Mouse (Mus musculus): ENCODE measurements around the gene Tubg1. TPM values are rescaled to one million over a fixed set of nuclear protein-coding genes. Genes with fewer than 3 reads are reported as not detected.
A peak's percentile ranks its signal among the peaks of the same experiment; 100 is the strongest.

Gene Tubg1
- polyA plus RNA-seq, 1 experiment from 2014 or later: 93.5 TPM

DNA sequence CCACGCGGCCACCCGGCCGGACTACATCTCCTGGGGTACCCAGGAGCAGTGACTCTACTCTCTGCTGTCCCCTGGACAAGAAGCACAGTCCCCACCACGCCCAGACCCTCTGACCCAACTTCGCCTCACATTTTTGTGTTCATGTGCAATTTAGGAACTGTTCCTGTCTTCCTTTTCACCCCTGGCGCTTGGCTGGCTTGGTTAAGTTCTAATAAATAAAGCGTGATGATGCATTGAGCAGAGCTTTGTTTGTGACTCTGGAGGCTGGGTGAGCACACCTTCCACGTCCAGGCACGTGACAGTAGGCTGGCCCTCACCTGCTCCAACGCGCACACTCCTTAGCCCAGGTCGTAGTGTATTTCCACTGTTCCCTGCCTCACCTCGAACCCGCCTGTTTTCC lies 41.8 kb downstream of the Tubg1 start:
- 86% methylated on average over 15 of the region's 15 CpGs for WGBS

DNA sequence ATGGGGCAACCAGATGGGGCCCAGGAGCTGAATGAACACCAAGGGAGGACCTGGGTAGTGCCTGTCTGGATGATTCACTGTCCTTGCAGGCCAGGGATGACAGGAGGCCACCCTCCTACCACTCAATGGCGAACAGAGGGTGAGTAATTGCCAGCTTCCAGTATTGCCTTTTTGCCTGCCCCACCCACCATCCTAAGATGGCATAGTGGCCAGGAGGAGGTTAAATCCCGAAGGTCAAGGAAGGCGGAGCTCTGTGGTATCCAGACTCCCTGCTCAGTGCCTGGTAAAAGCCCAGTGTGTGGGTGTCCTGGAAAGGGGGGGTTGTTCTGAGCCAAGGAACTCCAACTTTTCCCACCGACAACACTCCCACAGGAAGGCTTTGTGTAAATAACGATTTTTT lies 42.6 kb downstream of the Tubg1 start:
- Histone ChIP-seq H3K27me3 (replicated peaks) (peaks cover 69% of the 10 kb centered on the region), H3K9ac (0 out of 2 replicates have a peak overlapping the region, but pooled peaks have one; percentile 0), H3K4me1 (peaks cover 13% of the 10 kb centered on the region), H3K27ac (no peak overlapping the region), H3K4me3 (no peak overlapping the region), H3K36me3 (peaks cover 26% of the 10 kb centered on the region), H3K9me3 (no peaks in the 10 kb centered on the region), H3K4me2 (replicated peaks) (no peak overlapping the region)
- no peak for ATAC-seq (ENCODE audit: low FRiP score, low read depth)
- 48% methylated on average over 5 of the region's 5 CpGs for WGBS

More for the DNA sequence above, 41.8 kb downstream of the Tubg1 start:
- Histone ChIP-seq H3K4me2 (replicated peaks) (no peak overlapping the region), H3K27me3 (replicated peaks) (peaks cover 61% of the 10 kb centered on the region), H3K9ac (no peak overlapping the region), H3K36me3 (peaks cover 21% of the 10 kb centered on the region), H3K4me1 (peaks cover 14% of the 10 kb centered on the region), H3K27ac (no peak overlapping the region), H3K4me3 (no peak overlapping the region), H3K9me3 (no peaks in the 10 kb centered on the region)
- ATAC-seq (ENCODE audit: low FRiP score, low read depth): no peak

DNA sequence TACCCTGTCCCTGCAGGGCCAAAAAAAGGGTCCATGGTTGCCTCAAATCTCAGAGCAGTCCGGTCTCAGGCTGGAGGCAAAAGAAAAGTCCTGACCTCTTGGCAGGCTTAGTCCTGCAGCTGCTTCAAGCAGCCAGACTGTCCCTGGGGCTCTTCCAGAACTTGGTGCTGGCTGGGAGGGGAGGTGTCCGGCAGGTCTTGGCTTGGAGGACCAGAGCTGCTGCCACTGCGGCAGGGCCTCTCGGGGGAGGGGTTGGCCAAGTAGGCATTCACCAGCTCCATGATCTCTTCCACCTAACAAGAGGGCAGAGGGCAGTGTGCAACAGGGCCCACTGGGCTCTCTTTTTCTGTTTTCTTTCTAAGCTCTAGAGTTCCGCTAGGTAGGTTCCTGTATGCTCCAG lies 43.0 kb downstream of the Tubg1 start:
- Histone ChIP-seq H3K36me3 (peaks cover 30% of the 10 kb centered on the region), H3K4me1 (peaks cover 13% of the 10 kb centered on the region), H3K4me3 (no peak overlapping the region), H3K9me3 (no peaks in the 10 kb centered on the region), H3K4me2 (replicated peaks) (no peak overlapping the region), H3K27ac (no peak overlapping the region), H3K9ac (no peak overlapping the region), H3K27me3 (replicated peaks) (peaks cover 73% of the 10 kb centered on the region)
- no peak for ATAC-seq (ENCODE audit: low FRiP score, low read depth)
- 45% methylated on average over 5 of the region's 5 CpGs for WGBS

DNA sequence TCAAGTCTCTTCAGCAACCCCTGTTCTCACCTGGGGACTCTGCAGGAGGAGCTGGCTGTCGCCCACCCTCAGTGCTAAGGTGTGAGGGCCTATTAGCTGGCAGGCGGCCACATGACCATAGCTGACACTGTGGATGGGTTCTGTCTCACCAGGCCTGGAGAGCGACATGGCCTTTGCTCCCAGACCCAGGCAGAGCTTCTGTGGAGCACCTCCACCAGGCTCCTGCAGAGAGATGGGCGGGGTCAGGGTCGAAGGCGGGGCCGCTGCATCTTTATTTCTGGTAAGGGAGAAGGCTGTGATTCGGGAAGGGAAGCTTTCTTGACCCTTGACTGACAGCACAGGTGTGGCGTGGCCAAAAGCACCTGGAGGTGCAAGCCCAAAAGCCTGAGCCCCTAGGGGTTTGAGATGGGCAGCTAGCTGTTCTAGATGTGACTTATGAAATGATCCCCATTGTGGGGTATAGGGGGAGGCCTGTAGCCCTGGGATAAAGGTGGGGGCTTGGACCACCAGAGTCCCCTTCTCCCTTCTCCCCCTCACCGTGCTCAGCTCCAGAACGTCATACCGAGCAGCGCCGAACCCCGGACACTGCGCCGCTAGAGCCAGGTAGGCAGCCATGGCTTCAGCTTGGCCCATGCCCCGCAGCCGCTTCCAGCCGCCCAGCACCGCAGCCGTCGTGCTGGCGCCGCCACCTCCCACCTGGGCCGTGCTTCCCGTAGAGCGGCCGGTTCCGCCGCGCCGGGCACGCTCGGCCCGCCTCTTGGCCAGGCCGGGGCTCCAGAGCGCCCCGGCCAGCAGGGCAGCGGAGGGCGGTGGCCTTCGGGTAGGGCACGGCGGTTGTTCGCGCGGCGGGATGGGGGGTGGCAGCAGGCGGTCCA lies 44.0 kb downstream of the Tubg1 start:
- Histone ChIP-seq H3K27me3 (replicated peaks) (peaks cover 78% of the 10 kb centered on the region), H3K4me3 (peak overlapping the region; percentile 26), H3K4me2 (replicated peaks) (peak overlapping the region; percentile 55), H3K36me3 (peaks cover 31% of the 10 kb centered on the region), H3K9me3 (no peaks in the 10 kb centered on the region), H3K27ac (no peak overlapping the region), H3K9ac (no peak overlapping the region), H3K4me1 (peaks cover 13% of the 10 kb centered on the region)
- ATAC-seq (ENCODE audit: low FRiP score, low read depth): no peak
- 6% methylated on average over 49 of the region's 49 CpGs for WGBS

GRCm38 (mm10) chr11:101164351-101164665 lies 44.6 kb downstream of the Tubg1 start:
- Histone ChIP-seq H3K4me3 (peak overlapping the region; percentile 26), H3K9ac (no peak overlapping the region), H3K4me1 (peaks cover 19% of the 10 kb centered on the region), H3K4me2 (replicated peaks) (peak overlapping the region; percentile 55), H3K27ac (no peak overlapping the region), H3K27me3 (replicated peaks) (peaks cover 84% of the 10 kb centered on the region), H3K36me3 (peaks cover 31% of the 10 kb centered on the region), H3K9me3 (no peaks in the 10 kb centered on the region)
- no peak for ATAC-seq (ENCODE audit: low FRiP score, low read depth)
- WGBS: 4% methylated on average over 21 of the region's 21 CpGs

DNA sequence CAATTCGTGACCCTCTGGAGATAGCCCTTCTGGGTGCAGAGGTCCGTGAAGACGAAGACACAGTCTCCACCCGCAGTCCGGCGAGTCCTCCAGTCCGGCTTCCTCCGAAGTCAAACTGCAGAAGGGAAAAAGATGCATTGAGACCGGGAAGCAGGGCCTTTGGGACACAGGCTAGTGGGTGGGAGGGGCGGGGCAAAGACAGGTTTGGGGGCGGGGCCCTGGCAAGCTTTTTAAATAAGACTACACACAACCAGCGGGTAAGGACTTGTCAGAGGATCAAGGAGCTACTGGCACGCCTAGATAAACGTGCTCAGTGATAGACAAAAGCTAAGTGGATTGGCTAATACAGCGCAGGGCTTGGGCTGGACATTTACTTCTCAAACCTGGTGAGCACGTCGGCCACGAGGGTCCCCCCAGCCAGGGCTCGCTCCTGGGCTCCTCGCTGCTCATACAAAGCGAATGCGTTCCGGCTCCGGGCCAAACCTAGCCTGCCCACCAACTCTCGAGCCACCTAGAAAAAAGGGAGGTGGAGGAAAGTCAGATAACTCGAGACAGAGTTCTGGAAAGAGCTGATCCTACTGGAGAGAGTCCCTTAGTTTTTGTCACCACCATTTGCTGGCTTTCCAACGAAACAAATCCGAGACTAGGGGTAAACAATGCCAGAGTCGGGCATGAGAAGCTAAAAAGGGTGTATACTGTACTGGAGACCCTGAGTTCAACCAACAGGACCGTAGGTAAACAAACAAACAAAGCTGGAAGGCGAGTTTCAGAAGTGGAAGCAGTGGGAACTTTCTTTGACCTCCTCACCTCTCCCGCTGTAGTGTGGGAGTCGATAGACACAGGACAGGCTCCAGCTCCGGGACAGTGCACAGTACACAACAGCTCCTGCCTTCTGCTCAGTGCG lies 45.2 kb downstream of the Tubg1 start:
- no peak overlapping the region for H3K9ac ChIP-seq
- peaks cover 26% of the 10 kb centered on the region for H3K4me1 ChIP-seq
- WGBS: 9% methylated on average over 35 of the region's 35 CpGs
- H3K4me2 ChIP-seq (replicated peaks): peak overlapping the region; percentile 55; the same call in 1 of the 2 replicates
- no peak overlapping the region for H3K27ac ChIP-seq
- H3K27me3 ChIP-seq (replicated peaks): peaks cover 89% of the 10 kb centered on the region
- H3K36me3 ChIP-seq: peaks cover 31% of the 10 kb centered on the region
- no peaks in the 10 kb centered on the region for H3K9me3 ChIP-seq
- H3K4me3 ChIP-seq: no peak overlapping the region; the same call in 1 of the 2 replicates
- no peak for ATAC-seq (ENCODE audit: low FRiP score, low read depth)

- 29% methylated on average over 14 of the region's 14 CpGs for WGBS
- Histone ChIP-seq H3K27ac (no peak overlapping the region), H3K9me3 (no peaks in the 10 kb centered on the region), H3K4me3 (no peak overlapping the region), H3K27me3 (replicated peaks) (peaks cover 89% of the 10 kb centered on the region), H3K4me2 (replicated peaks) (no peak overlapping the region), H3K36me3 (peaks cover 31% of the 10 kb centered on the region), H3K4me1 (peaks cover 35% of the 10 kb centered on the region), H3K9ac (no peak overlapping the region)
- no peak for ATAC-seq (ENCODE audit: low FRiP score, low read depth)
These were observed 46.6 kb downstream of the Tubg1 start for GRCm38 (mm10) chr11:101166357-101166756.

- Histone ChIP-seq H3K36me3 (peaks cover 25% of the 10 kb centered on the region), H3K4me2 (replicated peaks) (no peak overlapping the region), H3K27me3 (replicated peaks) (peaks cover 79% of the 10 kb centered on the region), H3K9ac (no peak overlapping the region), H3K27ac (no peak overlapping the region), H3K4me3 (no peak overlapping the region), H3K4me1 (peaks cover 39% of the 10 kb centered on the region), H3K9me3 (no peaks in the 10 kb centered on the region)
- WGBS: 43% methylated on average over 19 of the region's 19 CpGs
- ATAC-seq (ENCODE audit: low FRiP score, low read depth): no peak
These were observed 47.6 kb downstream of the Tubg1 start for GRCm38 (mm10) chr11:101167211-101167962.

- no peaks in the 10 kb centered on the region for H3K9me3 ChIP-seq
- ATAC-seq (ENCODE audit: low FRiP score, low read depth): no peak
- H3K4me3 ChIP-seq: no peak overlapping the region
- peaks cover 75% of the 10 kb centered on the region for H3K27me3 ChIP-seq (replicated peaks)
- peaks cover 42% of the 10 kb centered on the region for H3K4me1 ChIP-seq
- no peak overlapping the region for H3K27ac ChIP-seq
- peaks cover 25% of the 10 kb centered on the region for H3K36me3 ChIP-seq
- no peak overlapping the region for H3K9ac ChIP-seq
- 42% methylated on average over 8 of the region's 8 CpGs for WGBS
- 0 out of 2 replicates have a peak overlapping the region, but pooled peaks have one; percentile 86 for H3K4me2 ChIP-seq (replicated peaks)
These were observed 48.2 kb downstream of the Tubg1 start for GRCm38 (mm10) chr11:101167963-101168300.

GRCm38 (mm10) chr11:101168301-101168980 lies 48.7 kb downstream of the Tubg1 start:
- ATAC-seq (ENCODE audit: low FRiP score, low read depth): no peak
- H3K9ac ChIP-seq: no peak overlapping the region
- 62% methylated on average over 18 of the region's 18 CpGs for WGBS
- H3K4me2 ChIP-seq (replicated peaks): peak overlapping the region; percentile 86
- H3K4me3 ChIP-seq: no peak overlapping the region
- no peaks in the 10 kb centered on the region for H3K9me3 ChIP-seq
- peaks cover 75% of the 10 kb centered on the region for H3K27me3 ChIP-seq (replicated peaks)
- peaks cover 47% of the 10 kb centered on the region for H3K4me1 ChIP-seq
- no peak overlapping the region for H3K27ac ChIP-seq
- H3K36me3 ChIP-seq: peaks cover 20% of the 10 kb centered on the region

DNA sequence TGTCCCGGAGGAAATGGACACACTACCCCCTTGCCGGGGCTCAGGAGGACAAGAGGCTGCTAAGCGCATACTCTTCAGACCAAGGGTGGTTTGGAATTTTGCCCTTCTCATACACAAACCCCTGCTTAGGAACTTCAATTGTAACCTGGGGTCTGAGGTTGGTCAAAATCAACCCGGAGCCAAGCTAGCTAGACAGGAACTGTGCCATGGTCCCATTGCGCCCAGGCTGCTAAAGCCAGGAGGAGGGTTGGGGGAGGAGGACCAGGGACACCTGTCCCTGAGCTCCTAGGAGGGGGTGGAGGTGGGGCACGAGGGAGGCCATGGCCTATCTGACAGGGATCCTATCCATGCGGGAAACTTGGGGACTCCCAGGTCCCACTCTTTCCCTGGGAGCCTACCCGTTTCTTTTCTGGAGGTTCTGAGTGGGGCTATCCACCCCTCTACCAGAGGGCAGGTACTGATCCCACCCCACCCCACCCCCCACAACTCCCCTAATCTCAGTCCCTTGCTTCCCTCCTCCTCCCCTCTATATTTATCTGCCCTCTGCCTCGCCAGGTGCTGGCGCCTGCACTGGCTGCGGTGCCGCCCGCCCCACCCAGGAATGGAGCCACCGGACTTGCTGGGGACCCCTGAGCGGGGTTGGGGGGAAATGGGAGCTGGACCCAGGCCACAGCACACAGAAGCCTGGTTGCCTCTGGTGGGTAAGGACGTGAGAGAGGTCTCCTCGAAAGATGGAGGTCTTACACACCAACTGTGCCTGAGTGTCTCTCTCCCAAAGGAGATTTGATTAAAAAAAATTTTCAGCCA lies 49.8 kb downstream of the Tubg1 start:
- peak overlapping the region; percentile 86 for H3K4me2 ChIP-seq (replicated peaks)
- H3K4me1 ChIP-seq: peaks cover 48% of the 10 kb centered on the region
- 11% methylated on average over 17 of the region's 17 CpGs for WGBS
- peaks cover 73% of the 10 kb centered on the region for H3K27me3 ChIP-seq (replicated peaks)
- H3K9me3 ChIP-seq: no peaks in the 10 kb centered on the region
- ATAC-seq (ENCODE audit: low FRiP score, low read depth): no peak
- peaks cover 11% of the 10 kb centered on the region for H3K36me3 ChIP-seq
- H3K4me3 ChIP-seq: peak overlapping the region; percentile 67
- H3K9ac ChIP-seq: peak overlapping the region; percentile 66
- no peak overlapping the region for H3K27ac ChIP-seq
